Mouse (Mus musculus) frontal cortex, postnatal 25 days (tissue): ENCODE measurements at regions not wholly inside any gene's neighbourhood (a gene's known extent, or its start where the extent isn't known, plus 50 kb on each side); places are given as distances from the start of the nearest gene placed in this dataset.

ENCODE experiments used
- DNase-seq, 2 experiments: peaks; one replicate each; pipeline ENCODE4 v3.0.0; 2022; ENCODE audit warnings: low spot score in 2 of 2

DNA sequence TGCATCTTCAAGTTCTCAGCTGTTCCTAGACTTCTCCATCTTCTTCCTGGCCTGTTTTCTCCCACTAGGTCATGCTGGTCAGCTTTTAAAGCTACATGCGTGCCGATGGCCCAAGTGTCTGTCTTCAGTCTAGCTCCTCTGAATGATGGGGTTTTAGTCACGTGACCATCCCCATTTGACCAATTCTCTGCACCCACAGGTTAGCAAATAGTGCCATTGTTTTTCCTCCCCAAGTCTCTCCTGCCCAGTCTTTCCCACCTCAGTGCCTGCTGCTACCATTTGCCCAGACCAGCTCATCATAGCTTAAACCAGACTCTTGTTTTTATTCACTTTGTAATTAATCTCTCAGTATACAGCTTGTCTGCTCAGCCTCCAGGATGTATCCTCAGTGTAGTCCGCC lies 62.3 kb downstream of the Zfp706 start:
- no peak for DNase-seq

DNA sequence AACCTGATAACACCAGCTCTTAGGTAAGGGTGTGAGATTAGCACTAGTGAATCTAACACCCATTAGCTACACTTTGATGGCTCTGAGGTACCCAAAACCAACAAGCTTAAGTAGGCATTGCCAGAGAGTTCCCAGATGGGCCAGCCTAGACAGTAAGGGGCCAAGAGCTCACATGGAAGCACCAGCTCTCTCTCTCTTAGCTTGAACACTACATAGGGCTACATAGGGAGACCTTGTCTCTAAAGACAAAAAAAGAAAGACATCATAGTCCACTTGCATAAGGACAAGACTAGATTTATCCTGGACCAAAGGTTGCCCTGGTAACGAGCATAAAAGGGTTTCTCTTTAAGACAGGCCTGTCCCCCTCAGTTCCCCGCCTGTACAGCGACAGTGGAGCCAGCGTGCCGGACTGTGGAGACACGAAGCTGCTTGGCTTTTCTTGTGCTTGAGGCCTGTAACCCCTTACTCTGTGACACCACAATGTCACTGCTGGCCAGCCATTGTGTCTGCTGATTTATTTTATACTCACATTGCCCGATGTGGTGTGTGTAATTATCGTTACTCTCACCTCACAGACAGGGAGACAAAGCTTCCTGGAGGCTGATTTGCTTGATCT lies 62.9 kb downstream of the Zfp706 start:
- no peak for DNase-seq

GRCm38 (mm10) chr15:36943492-36944112 lies 64.0 kb downstream of the Zfp706 start:
- no peak for DNase-seq

- no peak for DNase-seq
Observed at GRCm38 (mm10) chr15:36942261-36942660, 65.3 kb downstream of the Zfp706 start.

DNA sequence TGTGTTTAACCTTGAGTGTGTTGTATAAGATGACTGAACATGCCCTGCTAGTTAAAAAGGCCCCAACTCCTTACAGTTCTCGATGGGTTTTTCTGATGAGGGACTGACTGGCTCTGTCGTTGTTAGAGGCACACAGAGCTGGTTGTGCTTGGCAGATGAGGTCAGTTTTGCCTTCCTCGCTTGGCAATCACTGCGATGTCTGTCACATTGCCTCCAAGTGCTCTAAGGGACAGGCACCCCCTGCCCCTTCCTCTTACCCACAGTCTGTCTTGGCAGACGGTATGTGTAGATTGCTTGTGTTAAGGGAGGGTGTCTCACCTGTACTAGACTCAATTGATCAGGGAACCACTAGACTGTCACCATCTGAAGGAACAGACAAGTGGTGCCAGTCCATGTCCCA lies 65.8 kb downstream of the Zfp706 start:
- no peak for DNase-seq

DNA sequence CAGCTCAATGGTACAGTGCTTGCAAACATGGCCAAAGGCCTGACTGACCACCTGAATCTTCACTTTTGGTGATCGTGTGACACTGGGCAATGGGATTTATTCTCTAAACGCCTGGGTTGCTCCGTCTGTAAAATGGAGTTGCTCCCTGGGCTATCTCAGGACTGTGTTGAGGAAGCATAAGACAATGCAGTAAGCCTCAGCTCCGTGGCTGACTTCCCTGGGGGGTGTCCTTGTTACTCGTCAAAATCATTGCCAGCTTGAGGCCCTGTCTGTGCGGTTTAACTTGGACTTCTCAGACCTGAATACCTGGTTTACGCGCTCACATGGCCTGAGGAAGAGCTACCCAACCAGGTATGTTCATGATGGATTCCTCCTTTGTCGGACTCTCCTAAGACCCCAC lies 68.0 kb downstream of the Zfp706 start:
- DNase-seq = no peak

GRCm38 (mm10) chr15:36939153-36939552 lies 68.4 kb downstream of the Zfp706 start:
- no peak for DNase-seq

DNA sequence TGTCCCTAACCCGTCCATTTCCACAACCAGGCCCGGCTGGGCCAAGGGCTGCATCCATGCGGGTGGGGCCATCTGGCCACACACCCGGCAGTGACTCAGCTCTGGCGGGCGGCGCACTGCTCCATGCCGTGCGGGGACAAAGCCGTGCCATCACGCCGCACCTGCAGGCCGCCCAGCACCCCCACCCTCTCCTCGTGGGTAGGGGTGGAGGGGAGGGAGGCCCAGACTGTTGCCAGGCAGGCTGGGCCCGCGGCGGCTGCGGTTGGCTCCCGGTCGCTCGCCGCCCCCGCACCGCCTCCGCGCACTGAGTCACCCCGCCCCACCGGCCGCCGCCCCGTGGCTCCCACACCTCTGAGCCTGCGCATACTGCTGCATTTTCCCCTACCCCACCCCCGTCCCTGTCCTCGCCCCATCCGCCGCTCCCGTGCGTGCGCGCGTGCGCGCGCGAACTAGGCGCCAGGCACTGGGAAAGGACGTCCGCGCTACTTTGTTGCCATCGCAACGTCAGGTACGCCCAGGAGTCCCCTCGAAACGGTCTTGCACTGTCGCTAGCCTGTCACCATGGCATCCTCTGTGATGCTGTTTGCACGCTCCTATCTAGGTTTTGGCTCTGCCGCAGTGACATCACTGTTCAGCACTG lies 68.9 kb downstream of the Zfp706 start:
- DNase-seq = peak; percentile 75 to 80

- peak in 1 of 2 experiments; percentile 17 for DNase-seq
Observed at GRCm38 (mm10) chr15:36937757-36938498, 69.6 kb downstream of the Zfp706 start.

DNA sequence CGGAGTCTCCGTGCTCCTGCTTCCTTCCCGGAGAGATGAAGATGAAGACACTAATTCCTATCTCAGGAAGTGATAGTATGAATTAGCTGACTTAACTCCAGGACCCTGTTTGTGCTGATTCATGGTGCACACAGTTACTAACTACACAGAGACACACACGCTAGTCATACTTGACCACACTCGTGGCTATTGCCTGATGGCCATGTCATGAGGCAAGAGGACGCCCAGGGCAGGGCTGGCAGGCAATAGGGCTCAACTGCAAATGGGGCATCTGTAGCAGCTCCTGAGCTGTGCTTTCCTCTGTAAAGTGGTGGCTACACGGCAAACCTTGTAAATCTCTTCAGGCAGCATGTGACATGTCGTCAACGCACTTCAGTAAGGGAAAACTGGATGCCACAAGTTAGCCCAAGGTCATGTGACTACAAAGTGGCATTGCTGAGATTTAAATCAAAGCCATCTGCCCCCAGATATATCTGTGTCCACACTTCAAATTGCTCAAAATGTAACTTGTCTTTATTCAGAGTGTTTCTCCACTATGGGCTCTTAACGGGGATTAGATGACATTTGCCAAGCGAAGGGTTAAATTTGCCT lies 70.4 kb downstream of the Zfp706 start:
- no peak for DNase-seq

GRCm38 (mm10) chr15:36934801-36935200 lies 72.8 kb downstream of the Zfp706 start:
- no peak for DNase-seq

DNA sequence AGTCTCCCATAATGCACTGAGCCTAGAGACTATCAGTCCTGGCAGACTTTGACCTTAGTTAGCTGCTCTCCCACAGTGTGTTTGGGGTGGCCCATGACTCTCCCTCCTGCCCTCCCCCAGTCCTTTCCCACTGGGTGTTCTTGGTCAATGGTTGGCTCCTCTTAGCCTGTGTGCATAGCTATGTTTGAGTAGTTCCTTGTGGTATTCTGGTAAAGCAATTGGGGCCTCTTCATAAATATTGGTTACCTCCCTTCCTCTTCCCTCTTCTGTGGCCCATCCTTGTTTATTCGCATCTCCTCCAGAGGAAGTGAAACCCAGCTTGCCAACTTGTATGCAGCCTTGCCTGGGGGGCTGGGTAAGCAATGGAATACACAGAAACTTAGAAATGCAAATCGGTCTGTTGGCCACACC lies 74.0 kb downstream of the Zfp706 start:
- DNase-seq = no peak

DNA sequence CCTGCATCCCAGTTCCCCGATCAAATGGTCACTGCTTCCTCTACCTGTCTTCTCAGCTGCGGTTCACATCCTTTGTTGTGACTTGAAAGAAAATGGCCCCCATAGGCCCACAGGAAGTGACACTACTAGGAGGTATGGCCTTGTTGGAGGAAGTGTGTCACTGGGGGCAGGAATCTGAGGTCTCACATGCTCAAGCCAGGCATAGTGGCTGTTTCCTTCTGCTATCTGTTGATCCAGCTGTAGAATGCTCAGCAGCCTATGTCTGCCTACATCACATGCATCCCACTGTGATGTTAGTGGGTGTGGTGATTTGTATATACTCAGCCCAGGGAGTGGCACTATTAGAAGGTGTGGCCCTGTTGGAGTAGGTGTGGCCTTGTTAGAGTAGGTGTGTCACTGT lies 76.1 kb downstream of the Zfp706 start:
- DNase-seq = no peak

- no peak for DNase-seq
Observed at GRCm38 (mm10) chr15:36930433-36930832, 77.1 kb downstream of the Zfp706 start.

DNA sequence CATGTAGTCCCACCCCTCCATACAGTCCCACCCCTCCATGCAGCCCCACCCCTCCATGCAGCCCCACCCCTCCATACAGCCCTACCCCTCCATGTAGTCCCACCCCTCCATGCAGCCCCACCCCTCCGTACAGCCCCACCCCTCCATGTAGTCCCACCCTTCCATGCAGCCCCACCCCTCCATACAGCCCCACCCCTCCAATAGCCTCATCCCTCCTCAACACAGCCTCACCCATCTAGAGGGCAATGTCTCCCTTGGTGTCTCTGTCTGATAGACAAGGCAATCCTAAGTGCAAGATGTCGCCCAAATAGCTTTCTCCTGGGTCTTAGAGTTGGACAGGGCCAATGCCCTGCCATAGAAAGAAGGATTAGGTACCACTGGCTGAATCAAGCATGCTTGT lies 77.8 kb downstream of the Zfp706 start:
- no peak for DNase-seq

GRCm38 (mm10) chr15:36929088-36929487 lies 78.5 kb downstream of the Zfp706 start:
- DNase-seq = no peak

DNA sequence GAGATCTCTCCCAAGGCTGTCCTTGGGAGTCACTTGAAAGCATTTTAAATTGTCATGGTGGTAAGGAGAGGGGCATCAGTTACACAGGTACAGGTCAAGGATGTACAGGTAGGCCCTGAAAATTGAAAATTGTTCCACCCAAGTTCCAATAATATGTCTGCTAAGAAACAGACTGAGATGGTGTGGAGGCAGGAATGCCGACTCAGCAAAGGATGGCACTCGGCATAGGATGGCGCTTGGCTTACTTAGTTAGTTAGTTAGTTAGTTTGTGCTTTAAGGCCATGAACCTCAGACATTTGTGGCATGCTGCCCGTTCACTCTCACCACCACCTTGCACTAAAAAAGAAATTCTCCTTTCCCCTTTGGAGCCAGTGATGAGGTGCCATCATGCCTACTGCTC lies 78.9 kb downstream of the Zfp706 start:
- DNase-seq = no peak

DNA sequence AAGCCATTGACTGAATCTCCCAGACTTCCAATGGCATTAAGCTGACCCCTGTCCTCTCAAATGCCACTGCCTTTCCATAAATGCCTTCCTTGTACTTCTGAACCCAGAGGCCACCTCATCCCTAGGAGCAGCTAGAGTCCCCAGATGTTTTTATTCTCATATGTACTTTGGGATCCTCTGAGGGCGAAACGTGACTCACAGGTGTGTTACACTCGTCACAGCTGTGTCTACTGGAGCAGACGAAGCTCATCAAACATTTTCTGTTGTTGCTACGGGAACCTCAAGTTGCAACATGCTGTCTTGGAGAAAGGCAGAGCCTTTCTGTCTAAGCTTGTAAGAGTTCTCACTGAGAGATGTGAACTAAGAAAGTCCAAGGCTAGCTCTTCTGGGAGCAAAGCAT lies 80.1 kb downstream of the Zfp706 start:
- no peak for DNase-seq

- DNase-seq = no peak
Observed at GRCm38 (mm10) chr15:36924171-36924570, 83.4 kb downstream of the Zfp706 start.

- no peak for DNase-seq
Observed at GRCm38 (mm10) chr15:36921384-36921783, 86.2 kb downstream of the Zfp706 start.

DNA sequence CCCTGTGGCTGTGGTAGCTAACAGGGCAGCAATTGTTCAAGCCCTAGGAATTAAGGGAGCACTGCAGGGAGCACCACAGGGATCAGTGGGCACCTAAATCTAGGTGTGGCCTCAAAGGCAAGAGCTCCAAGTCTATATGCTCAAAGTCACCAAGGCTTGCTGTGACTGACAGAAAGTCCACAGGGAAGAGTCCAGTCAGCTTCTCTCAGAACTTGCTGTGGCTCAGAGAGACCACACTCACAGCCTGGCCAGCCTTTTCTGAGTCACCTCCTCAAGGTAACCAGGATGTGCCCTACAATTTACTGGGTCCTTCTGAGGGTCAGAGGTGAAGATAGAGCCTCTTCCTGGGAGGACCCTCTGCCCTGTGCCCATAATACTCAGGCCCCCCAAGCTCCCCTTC lies 86.7 kb downstream of the Zfp706 start:
- no peak for DNase-seq

- DNase-seq = no peak
Observed at GRCm38 (mm10) chr15:36919704-36920103, 87.9 kb downstream of the Zfp706 start.
